ENCODE assay signal across 25 mouse cellular contexts in genomic region chr17:10510467-10510866, GRCm38 (mm10).
DNase-seq lines count a peak whose midpoint lies in the region; ATAC-seq and TF ChIP-seq lines count a peak whose summit lies in the region.
"Had no signal": no experiment of that assay in that cellular context is flagged by ENCODE, and none has a peak within 500 bp of the region (broad histone marks: within the 10 kb centered on the region; RNA-seq: fewer than 3 reads in every experiment).

No protein-coding gene starts in this region.

- no peak for DNase-seq in forebrain, embryonic 10.5 days (ENCODE audit: extremely low spot score, low spot score)
- peak; percentile 41 for DNase-seq in gastrocnemius, adult 2 months
- DNase-seq in gastrocnemius, postnatal 10 days: no peak
- DNase-seq in heart, adult 8-10 months (ENCODE audit: low spot score): peak; percentile 10
- no peak for DNase-seq in heart, postnatal 4 days
- no peak for DNase-seq in left cerebral cortex, adult 2 months (ENCODE audit: extremely low spot score in 1 of 2, low spot score in 2 of 2)
- DNase-seq in left cerebral cortex, postnatal 36 days (ENCODE audit: low spot score in 2 of 2): no peak
- DNase-seq: adrenal gland, adult 8-10 months; adrenal gland, postnatal 36 days; B cell, adult 2 months; cerebellum, adult 11 months; cerebellum, adult 8-10 months; cerebellum, postnatal 14 days; embryo, embryonic 11 days; gastrocnemius, postnatal 36 days had no signal

- no peak overlapping the region for H3K9ac ChIP-seq in forebrain, embryonic 16.5 days (replicated peaks; ENCODE audit: low read depth, low read length)
- H3K9ac ChIP-seq: embryonic facial prominence, embryonic 15.5 days; forebrain, embryonic 13.5 days; heart, embryonic 13.5 days; hindbrain, embryonic 14.5 days; intestine, embryonic 15.5 days had no signal

- intact Hi-C loops in gastrocnemius, adult 2 months (cut with DNase I): no loop called here
- intact Hi-C loops in left cerebral cortex, adult 2 months (cut with DNase I): no loop called here
- intact Hi-C loops in left cerebral cortex, postnatal 36 days (cut with DNase I): no loop called here

- peaks cover 3% of the 10 kb centered on the region; the same call in 1 of the 2 replicates for H3K27me3 ChIP-seq in forebrain, embryonic 10.5 days (ENCODE audit: poor library complexity, severe bottlenecking)
- H3K27me3 ChIP-seq in forebrain, embryonic 16.5 days (replicated peaks; ENCODE audit: control insufficient read depth, insufficient read depth, low read length): no peaks in the 10 kb centered on the region
- H3K27me3 ChIP-seq: embryonic facial prominence, embryonic 15.5 days; forebrain, embryonic 13.5 days; heart, embryonic 13.5 days; intestine, embryonic 15.5 days had no signal

- no peak overlapping the region for H3K4me2 ChIP-seq in forebrain, embryonic 16.5 days (ENCODE audit: low read length)
- H3K4me2 ChIP-seq: embryonic facial prominence, embryonic 15.5 days; forebrain, embryonic 13.5 days; heart, embryonic 13.5 days; hindbrain, embryonic 14.5 days; intestine, embryonic 15.5 days had no signal

- H3K36me3 ChIP-seq in forebrain, embryonic 10.5 days (replicated peaks): no peaks in the 10 kb centered on the region
- H3K36me3 ChIP-seq in forebrain, embryonic 16.5 days (ENCODE audit: control insufficient read depth, insufficient read depth): no peaks in the 10 kb centered on the region
- H3K36me3 ChIP-seq: embryonic facial prominence, embryonic 15.5 days; G1E; heart, embryonic 13.5 days; hindbrain, embryonic 10.5 days; intestine, embryonic 15.5 days had no signal

- 85% methylated on average over 5 of the region's 5 CpGs for WGBS in forebrain, embryonic 10.5 days
- 74% methylated on average over 5 of the region's 5 CpGs for WGBS in forebrain, embryonic 16.5 days

- no peak for ATAC-seq in forebrain, embryonic 16.5 days
- ATAC-seq: CD4-positive, CD25-positive, alpha-beta regulatory T cell, adult 4 months; forebrain, embryonic 13.5 days; intestine, embryonic 15.5 days had no signal

- no peaks in the 10 kb centered on the region for H3K9me3 ChIP-seq in forebrain, embryonic 10.5 days
- H3K9me3 ChIP-seq in forebrain, embryonic 16.5 days (ENCODE audit: control insufficient read depth, low read length): no peaks in the 10 kb centered on the region
- H3K9me3 ChIP-seq: embryonic facial prominence, embryonic 15.5 days; forebrain, embryonic 13.5 days; G1E; heart, embryonic 13.5 days; hindbrain, embryonic 10.5 days; intestine, embryonic 15.5 days had no signal

- no peak for TF ChIP-seq CTCF in gastrocnemius, adult 2 months (IDR thresholded peaks at IDR 0.05)
- TF ChIP-seq CTCF in left cerebral cortex, adult 2 months (IDR thresholded peaks at IDR 0.05): no peak

- H3K4me3 ChIP-seq in forebrain, embryonic 10.5 days: no peak overlapping the region
- no peak overlapping the region for H3K4me3 ChIP-seq in forebrain, embryonic 16.5 days (replicated peaks; ENCODE audit: low read length)
- H3K4me3 ChIP-seq in gastrocnemius, adult 2 months: no peak overlapping the region
- H3K4me3 ChIP-seq in left cerebral cortex, adult 2 months: no peak overlapping the region
- H3K4me3 ChIP-seq: embryonic facial prominence, embryonic 15.5 days; erythroblast, embryonic 14.5 days; forebrain, embryonic 13.5 days; heart, embryonic 13.5 days; hindbrain, embryonic 10.5 days; intestine, embryonic 15.5 days had no signal

- peaks cover 41% of the 10 kb centered on the region for H3K4me1 ChIP-seq in forebrain, embryonic 10.5 days
- H3K4me1 ChIP-seq in forebrain, embryonic 16.5 days (replicated peaks; ENCODE audit: control insufficient read depth, insufficient read depth, low read length): peaks cover 22% of the 10 kb centered on the region
- H3K4me1 ChIP-seq: intestine, embryonic 15.5 days had no signal

- peak overlapping the region; percentile 53; the same call in 1 of the 2 replicates for H3K27ac ChIP-seq in forebrain, embryonic 10.5 days
- no peak overlapping the region for H3K27ac ChIP-seq in forebrain, embryonic 16.5 days (ENCODE audit: low read length)
- H3K27ac ChIP-seq in gastrocnemius, adult 2 months: peak overlapping the region; percentile 56
- H3K27ac ChIP-seq in left cerebral cortex, adult 2 months: peak overlapping the region; percentile 40; the same call in 1 of the 2 replicates
- H3K27ac ChIP-seq: embryonic facial prominence, embryonic 15.5 days; forebrain, embryonic 13.5 days; heart, embryonic 13.5 days; hindbrain, embryonic 10.5 days; hindbrain, embryonic 14.5 days; intestine, embryonic 15.5 days had no signal

Comparison
In these comparisons a context has a peak if more than half of its experiments do, and no peak if none do; other contexts are left out.
1. DNase-seq: peak in gastrocnemius, adult 2 months (single experiment) and heart, adult 8-10 months (single experiment); none in forebrain, embryonic 10.5 days (single experiment), gastrocnemius, postnatal 10 days (single experiment), heart, postnatal 4 days (single experiment), left cerebral cortex, adult 2 months (0 of 2) and left cerebral cortex, postnatal 36 days (0 of 2).